Mouse (Mus musculus) kidney, embryonic 16.5 days (tissue): ENCODE data around the gene Tubgcp2. TPM values are rescaled to one million over a fixed set of nuclear protein-coding genes. Genes with fewer than 3 reads are reported as not detected.

ENCODE experiments used
- ATAC-seq: fragments of 200-750 bp; cut with Nextera tagmentation; 2 replicates; pipeline ENCODE4 v1.8.0; 2017; ENCODE audit warnings: moderate TSS enrichment; ENCODE audit not compliant: low FRiP score, low TSS enrichment
- H3K27ac ChIP-seq: fragments of 300-500 bp; sonication (generic); 2 replicates; pipeline ENCODE4 v1.5.1; 2014; ENCODE audit warnings: low read length
- H3K27me3 ChIP-seq: fragments of 300-500 bp; sonication (generic); 2 replicates; pipeline ENCODE4 v1.6.1; 2014; ENCODE audit warnings: low read length, control low read depth, mixed read lengths; ENCODE audit not compliant: insufficient read depth
- H3K36me3 ChIP-seq: fragments of 300-500 bp; sonication (generic); 2 replicates; pipeline ENCODE4 v1.6.1; 2014; ENCODE audit warnings: low read length, control low read depth, mixed read lengths; ENCODE audit not compliant: insufficient read depth
- H3K4me1 ChIP-seq: fragments of 300-500 bp; sonication (generic); 2 replicates; pipeline ENCODE4 v1.6.1; 2014; ENCODE audit warnings: low read length, control low read depth, mixed read lengths; ENCODE audit not compliant: insufficient read depth
- H3K4me2 ChIP-seq: fragments of 300-500 bp; sonication (generic); replicated peaks from 2 replicates; pipeline ENCODE4 v1.6.1; 2014; ENCODE audit warnings: low read depth, low read length
- H3K4me3 ChIP-seq: fragments of 300-500 bp; sonication (generic); 2 replicates; pipeline ENCODE4 v1.5.1; 2014; ENCODE audit warnings: mild to moderate bottlenecking, low read length
- H3K9ac ChIP-seq: fragments of 300-500 bp; sonication (generic); replicated peaks from 2 replicates; pipeline ENCODE4 v1.6.1; 2014; ENCODE audit warnings: low read length
- H3K9me3 ChIP-seq: fragments of 300-500 bp; sonication (generic); 2 replicates; pipeline ENCODE4 v1.6.1; 2016; ENCODE audit warnings: low read length, control low read depth
- WGBS: fragments of 180-500 bp; shearing (Covaris S2); extraction: QIAGEN DNeasy Blood & Tissue Kit; methylation state at CpG from one replicate; pipeline ENCODE4 v1.1.7; 2014; 5-methylcytosine and 5-hydroxymethylcytosine counted together
- polyA plus RNA-seq: library from polyadenylated mRNA; unstranded; fragments of >200 nt; fragmentation: Nextera tagmentation; extraction: Ambion mirVana; gene quantifications from 2 replicates; pipeline ENCODE4 v1.2.1, GENCODE M21; 2015

Tubgcp2 gene
- polyA plus RNA-seq, 1 experiment from 2014 or later = 57.7 TPM

GRCm38 (mm10) chr7:140048361-140049114 lies 12.1 kb upstream of the Tubgcp2 start, which contains the start of gene Msx3:
Gene Msx3, minus strand, starts transcription at chr7:140049089.
- H3K4me1 ChIP-seq = peaks cover 22% of the 10 kb centered on the region
- H3K36me3 ChIP-seq = no peaks in the 10 kb centered on the region
- H3K4me3 ChIP-seq = peak within 1 kb of the TSS; percentile 47
- peaks cover 95% of the 10 kb centered on the region for H3K27me3 ChIP-seq
- H3K9me3 ChIP-seq = no peaks in the 10 kb centered on the region
- H3K4me2 ChIP-seq = peak within 1 kb of the TSS; percentile 62
- WGBS = under 1% methylated on average over 56 of the region's 56 CpGs
- peak; percentile 54 for ATAC-seq
- no peak within 1 kb of the TSS for H3K27ac ChIP-seq
- H3K9ac ChIP-seq = no peak within 1 kb of the TSS

GRCm38 (mm10) chr7:140047811-140048311 lies 11.4 kb upstream of the Tubgcp2 start:
- WGBS = under 1% methylated on average over 33 of the region's 33 CpGs
- Histone ChIP-seq H3K36me3 (no peaks in the 10 kb centered on the region), H3K9me3 (no peaks in the 10 kb centered on the region), H3K27me3 (peaks cover 88% of the 10 kb centered on the region), H3K4me2 (peak overlapping the region; percentile 62), H3K27ac (no peak overlapping the region), H3K4me1 (peaks cover 22% of the 10 kb centered on the region), H3K4me3 (peak overlapping the region; percentile 47), H3K9ac (no peak overlapping the region)
- no peak for ATAC-seq

- WGBS = 76% methylated on average over 4 of the region's 4 CpGs
- no peak for ATAC-seq
- H3K27me3 ChIP-seq = peaks cover 66% of the 10 kb centered on the region
- peaks cover 22% of the 10 kb centered on the region for H3K4me1 ChIP-seq
- H3K9me3 ChIP-seq = no peaks in the 10 kb centered on the region
- 0 out of 2 replicates have a peak, but pooled peaks cover 3% of the 10 kb centered on the region for H3K36me3 ChIP-seq
- no peak overlapping the region for H3K27ac ChIP-seq
- no peak overlapping the region for H3K4me2 ChIP-seq
- no peak overlapping the region for H3K4me3 ChIP-seq
- H3K9ac ChIP-seq = no peak overlapping the region
Observed at GRCm38 (mm10) chr7:140045546-140045945, 9.1 kb upstream of the Tubgcp2 start.

GRCm38 (mm10) chr7:140042728-140043127 lies 6.3 kb upstream of the Tubgcp2 start:
- ATAC-seq = no peak
- peaks cover 3% of the 10 kb centered on the region; the same call in 1 of the 2 replicates for H3K4me1 ChIP-seq
- peaks cover 38% of the 10 kb centered on the region for H3K27me3 ChIP-seq
- H3K9me3 ChIP-seq = no peaks in the 10 kb centered on the region
- WGBS = 63% methylated on average over 3 of the region's 3 CpGs
- no peak overlapping the region for H3K4me3 ChIP-seq
- peaks cover 10% of the 10 kb centered on the region for H3K36me3 ChIP-seq
- H3K27ac ChIP-seq = no peak overlapping the region
- no peak overlapping the region for H3K9ac ChIP-seq
- no peak overlapping the region for H3K4me2 ChIP-seq

GRCm38 (mm10) chr7:140037171-140037555 lies 694 bp upstream of the Tubgcp2 start:
- peak overlapping the region; percentile 90 for H3K4me2 ChIP-seq
- H3K9me3 ChIP-seq = no peaks in the 10 kb centered on the region
- peak overlapping the region; percentile 94 for H3K4me3 ChIP-seq
- H3K27ac ChIP-seq = no peak overlapping the region
- H3K36me3 ChIP-seq = peaks cover 22% of the 10 kb centered on the region
- no peak for ATAC-seq
- 46% methylated on average over 3 of the region's 3 CpGs for WGBS
- H3K4me1 ChIP-seq = peaks cover 17% of the 10 kb centered on the region
- no peaks in the 10 kb centered on the region for H3K27me3 ChIP-seq
- no peak overlapping the region; the same call in 1 of the 2 replicates for H3K9ac ChIP-seq

GRCm38 (mm10) chr7:140035456-140035855 lies 1.0 kb downstream of the Tubgcp2 start:
- peak overlapping the region; percentile 69; the same call in 1 of the 2 replicates for H3K27ac ChIP-seq
- no peaks in the 10 kb centered on the region for H3K9me3 ChIP-seq
- peaks cover 17% of the 10 kb centered on the region for H3K4me1 ChIP-seq
- peaks cover 35% of the 10 kb centered on the region for H3K36me3 ChIP-seq
- H3K4me3 ChIP-seq = peak overlapping the region; percentile 94
- H3K27me3 ChIP-seq = no peaks in the 10 kb centered on the region
- peak overlapping the region; percentile 90 for H3K4me2 ChIP-seq
- WGBS = 18% methylated on average over 7 of the region's 7 CpGs
- no peak for ATAC-seq
- peak overlapping the region; percentile 92 for H3K9ac ChIP-seq

- Histone ChIP-seq H3K27me3 (no peaks in the 10 kb centered on the region), H3K4me3 (no peak overlapping the region), H3K27ac (no peak overlapping the region), H3K9ac (no peak overlapping the region), H3K4me1 (peaks cover 17% of the 10 kb centered on the region), H3K36me3 (peaks cover 47% of the 10 kb centered on the region), H3K9me3 (peaks cover 1% of the 10 kb centered on the region; the same call in 1 of the 2 replicates), H3K4me2 (no peak overlapping the region)
- no peak for ATAC-seq
- WGBS = 97% methylated on average over 9 of the region's 9 CpGs
Observed at GRCm38 (mm10) chr7:140033386-140033785, 3.1 kb downstream of the Tubgcp2 start.

- no peak for ATAC-seq
- H3K4me1 ChIP-seq = peaks cover 14% of the 10 kb centered on the region
- H3K27me3 ChIP-seq = no peaks in the 10 kb centered on the region
- H3K4me2 ChIP-seq = no peak overlapping the region
- 98% methylated on average over 10 of the region's 10 CpGs for WGBS
- no peak overlapping the region for H3K27ac ChIP-seq
- H3K36me3 ChIP-seq = peaks cover 52% of the 10 kb centered on the region
- H3K4me3 ChIP-seq = no peak overlapping the region
- no peak overlapping the region for H3K9ac ChIP-seq
- H3K9me3 ChIP-seq = peaks cover 6% of the 10 kb centered on the region
Observed at GRCm38 (mm10) chr7:140032366-140032765, 4.1 kb downstream of the Tubgcp2 start.

GRCm38 (mm10) chr7:140031771-140032170 lies 4.7 kb downstream of the Tubgcp2 start:
- no peak overlapping the region for H3K4me2 ChIP-seq
- H3K36me3 ChIP-seq = peaks cover 52% of the 10 kb centered on the region
- no peaks in the 10 kb centered on the region for H3K27me3 ChIP-seq
- 94% methylated on average over 12 of the region's 12 CpGs for WGBS
- no peak overlapping the region for H3K4me3 ChIP-seq
- H3K27ac ChIP-seq = no peak overlapping the region
- no peak for ATAC-seq
- H3K4me1 ChIP-seq = peaks cover 9% of the 10 kb centered on the region
- peaks cover 6% of the 10 kb centered on the region for H3K9me3 ChIP-seq
- no peak overlapping the region for H3K9ac ChIP-seq

GRCm38 (mm10) chr7:140011336-140011735 lies 25.1 kb downstream of the Tubgcp2 start:
- Histone ChIP-seq H3K4me1 (no peaks in the 10 kb centered on the region), H3K36me3 (peaks cover 34% of the 10 kb centered on the region), H3K9ac (no peak overlapping the region), H3K9me3 (0 out of 2 replicates have a peak, but pooled peaks cover 4% of the 10 kb centered on the region), H3K4me2 (no peak overlapping the region), H3K4me3 (no peak overlapping the region), H3K27me3 (no peaks in the 10 kb centered on the region), H3K27ac (no peak overlapping the region)
- no peak for ATAC-seq
- 98% methylated on average over 17 of the region's 17 CpGs for WGBS
